Mouse (Mus musculus) thymus, adult 2 months (tissue): ENCODE results near the gene Ccdc189.

Experiments
- CTCF ChIP-seq: fragments of 200-500 bp; IDR thresholded peaks from 2 replicates; pipeline ENCODE4 v1.5.1; 2012; ENCODE audit warnings: mild to moderate bottlenecking, control low read depth, low read length, moderate library complexity, borderline replicate concordance; ENCODE audit not compliant: control insufficient read depth, poor library complexity, insufficient read depth; ENCODE audit errors: extremely low read depth
- POLR2A ChIP-seq: fragments of 200-500 bp; IDR thresholded peaks from 2 replicates; pipeline ENCODE4 v1.6.1; 2012; ENCODE audit warnings: mild to moderate bottlenecking, low read length, control low read depth, moderate library complexity; ENCODE audit not compliant: control insufficient read depth, poor library complexity, insufficient read depth; ENCODE audit errors: extremely low read depth

DNA sequence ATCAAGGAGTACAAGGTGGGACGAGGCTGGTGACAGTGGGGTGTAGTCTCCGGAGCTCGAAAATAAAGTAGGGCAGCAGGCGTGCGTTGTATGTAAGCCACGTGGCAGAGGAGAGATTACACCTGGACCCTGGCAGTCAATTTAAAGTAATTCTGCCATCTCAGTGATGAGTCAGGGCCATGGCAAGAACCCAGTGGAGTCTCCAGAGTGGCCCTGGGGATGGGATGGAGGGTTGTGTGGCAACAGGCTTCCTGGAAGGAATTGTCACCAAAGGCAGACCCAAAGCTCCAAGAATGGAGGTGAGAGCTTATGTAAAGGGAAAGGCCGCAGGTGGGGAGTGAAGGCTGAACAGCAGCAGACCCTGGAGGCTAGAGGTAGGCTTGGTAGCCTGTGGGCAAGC is 12.2 kb upstream of the Ccdc189 start:
- no peak for TF ChIP-seq CTCF
- no peak for TF ChIP-seq POLR2A
